In the genomic region with DNA sequence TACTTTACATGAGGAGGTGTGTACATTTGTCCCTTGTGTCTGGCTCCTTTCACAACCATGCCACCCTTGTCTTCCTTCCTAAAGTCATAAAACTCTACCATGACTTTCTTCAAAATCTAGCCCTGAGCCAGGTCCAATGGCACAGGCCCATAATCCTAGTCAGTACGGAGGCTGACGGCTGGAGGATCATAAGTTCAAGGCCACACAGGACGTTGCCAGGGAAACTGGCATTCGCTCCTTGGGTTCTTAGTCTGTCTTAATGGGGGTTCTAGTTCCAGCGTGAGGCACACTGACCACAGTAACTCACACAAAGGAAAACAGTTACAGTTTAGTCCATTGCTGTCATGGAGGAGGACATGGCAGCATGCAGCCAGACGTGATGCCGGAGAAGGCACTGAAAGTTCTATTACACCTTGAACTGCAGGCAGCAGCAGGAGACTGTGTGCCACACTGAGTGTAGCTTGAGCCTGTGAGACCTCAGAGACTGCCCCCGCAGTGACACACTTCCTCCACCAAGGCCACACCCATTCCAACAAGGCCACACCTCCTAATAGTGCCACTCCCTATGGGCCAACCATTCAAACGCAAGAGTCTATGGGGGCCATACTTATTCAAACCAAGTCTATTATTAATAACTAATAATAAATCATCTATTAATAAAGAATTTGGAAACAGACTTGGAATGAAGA, we compare ENCODE assay signal across 24 mouse cellular contexts. TPM values are rescaled to one million over a fixed set of nuclear protein-coding genes. Genes with fewer than 3 reads are reported as not detected.
A peak's percentile ranks its signal among the peaks of the same experiment; 100 is the strongest.
DNase-seq lines count a peak whose midpoint lies in the region.
"Had no signal": no experiment of that assay in that cellular context is flagged by ENCODE, and none has a peak within 500 bp of the region (broad histone marks: within the 10 kb centered on the region; RNA-seq: fewer than 3 reads in every experiment).

No protein-coding gene starts in this region.

- no peaks in the 10 kb centered on the region for H3K27me3 ChIP-seq in embryonic facial prominence, embryonic 10.5 days (replicated peaks; ENCODE audit: low read depth, poor library complexity, severe bottlenecking)
- H3K27me3 ChIP-seq: embryonic facial prominence, embryonic 12.5 days; heart, embryonic 15.5 days; limb, embryonic 15.5 days; liver, embryonic 13.5 days; neural tube, embryonic 12.5 days had no signal

- WGBS in embryonic facial prominence, embryonic 10.5 days, result 90% methylated on average over 9 of the region's 9 CpGs

- H3K27ac ChIP-seq in embryonic facial prominence, embryonic 10.5 days (replicated peaks), result no peak overlapping the region
- H3K27ac ChIP-seq: embryonic facial prominence, embryonic 12.5 days; heart, embryonic 10.5 days; heart, embryonic 15.5 days; limb, embryonic 15.5 days; liver, embryonic 13.5 days; macrophage; midbrain, embryonic 10.5 days; neural tube, embryonic 12.5 days had no signal

- DNase-seq in adrenal gland, postnatal 10 days, result peak; percentile 35
- no peak for DNase-seq in adrenal gland, adult 18-20 months (ENCODE audit: low spot score in 2 of 2)
- DNase-seq in 416B (ENCODE audit: low read depth) (peak; percentile 17), MEL-GATA-1-ER (ENCODE audit: extremely low read depth, low read depth) (peak; percentile 9)
- DNase-seq in adrenal gland, postnatal 36 days, result peak; percentile 45 to 53
- no peak for DNase-seq in embryonic facial prominence, embryonic 10.5 days (ENCODE audit: low spot score)
- no peak for DNase-seq in right cerebral cortex, postnatal 14 days
- DNase-seq: cerebellum, adult 8-10 months; cerebellum, postnatal 36 days; gastrocnemius, postnatal 14 days; heart, adult 11 months; kidney, adult 18-20 months; kidney, postnatal 36 days; liver, embryonic 13.5 days; lung, adult 18-20 months; thymus, postnatal 25 days had no signal

- no peaks in the 10 kb centered on the region for H3K4me1 ChIP-seq in embryonic facial prominence, embryonic 10.5 days
- H3K4me1 ChIP-seq: heart, embryonic 10.5 days; heart, embryonic 15.5 days; liver, embryonic 13.5 days had no signal

- H3K4me3 ChIP-seq in embryonic facial prominence, embryonic 10.5 days, result no peak overlapping the region
- H3K4me3 ChIP-seq: embryonic facial prominence, embryonic 12.5 days; heart, embryonic 10.5 days; heart, embryonic 15.5 days; limb, embryonic 15.5 days; liver, embryonic 13.5 days; midbrain, embryonic 10.5 days; myocyte; neural tube, embryonic 12.5 days had no signal

- no peaks in the 10 kb centered on the region for H3K36me3 ChIP-seq in embryonic facial prominence, embryonic 10.5 days (replicated peaks)
- H3K36me3 ChIP-seq: embryonic facial prominence, embryonic 12.5 days; heart, embryonic 10.5 days; heart, embryonic 15.5 days; limb, embryonic 15.5 days; liver, embryonic 13.5 days; midbrain, embryonic 10.5 days; neural tube, embryonic 12.5 days had no signal

- H3K9me3 ChIP-seq in embryonic facial prominence, embryonic 10.5 days, result no peaks in the 10 kb centered on the region
- H3K9me3 ChIP-seq: heart, embryonic 10.5 days; heart, embryonic 15.5 days; limb, embryonic 15.5 days; liver, embryonic 13.5 days; midbrain, embryonic 10.5 days had no signal

RNA-seq across cellular contexts. Expression of a gene that starts 26.5 kb away (rescaled TPM):
- total RNA-seq in adrenal gland, postnatal 10 days (2021), result 100 to 1,000 TPM; 111 to 130 TPM
- total RNA-seq in adrenal gland, adult 18-20 months (2021), result 100 to 1,000 TPM; 178 to 179 TPM
- 100 to 1,000 TPM; 117 to 215 TPM for total RNA-seq in adrenal gland, postnatal 36 days (2021)
- 137 and 144 TPM in 2 replicates for polyA plus RNA-seq in embryonic facial prominence, embryonic 10.5 days (2016; fragmentation: Nextera tagmentation; extraction: Ambion mirVana)

Comparison
In these comparisons a context has a peak if more than half of its experiments do, and no peak if none do; other contexts are left out.
1. DNase-seq: peak in adrenal gland, postnatal 10 days (single experiment), 416B (single experiment), MEL-GATA-1-ER (single experiment) and adrenal gland, postnatal 36 days (2 of 2); none in adrenal gland, adult 18-20 months (0 of 2), embryonic facial prominence, embryonic 10.5 days (single experiment) and right cerebral cortex, postnatal 14 days (single experiment).